Comparison of ENCODE assay signal across 9 mouse cellular contexts in the genomic region with DNA sequence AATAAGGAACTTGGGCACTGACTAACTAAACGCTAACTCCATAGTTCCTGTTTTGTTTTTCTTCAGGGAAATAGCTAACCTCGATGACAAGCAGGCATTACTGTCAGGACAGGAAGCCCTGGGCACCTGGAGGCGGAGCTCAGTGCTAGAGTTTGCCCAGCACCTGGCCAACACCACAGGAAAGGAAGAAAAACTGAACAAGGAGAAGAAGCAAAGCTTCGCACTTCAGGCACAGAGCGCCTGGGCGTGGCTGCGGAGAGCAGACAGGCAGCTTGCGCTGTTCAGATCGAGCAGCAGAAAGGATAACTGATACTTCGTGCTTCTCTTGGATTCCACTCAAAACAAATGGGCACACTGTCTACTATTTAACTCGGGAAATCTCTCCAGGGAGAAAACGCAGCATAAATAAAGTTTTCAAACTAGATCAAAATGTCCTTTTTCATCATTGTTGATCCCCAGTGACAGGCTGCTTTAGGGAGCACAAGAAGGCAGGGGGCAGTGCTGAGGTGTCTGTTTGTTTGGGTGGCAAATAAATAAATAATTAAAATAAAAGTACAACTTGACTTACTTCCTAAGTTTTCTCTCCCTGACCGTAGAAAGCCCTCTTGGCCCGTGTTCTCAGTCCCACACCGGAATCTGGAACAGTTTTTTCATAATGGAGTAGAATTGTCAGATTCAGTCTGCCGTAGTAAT. TPM values are rescaled to one million over a fixed set of nuclear protein-coding genes. Genes with fewer than 3 reads are reported as not detected.
A peak's percentile ranks its signal among the peaks of the same experiment; 100 is the strongest.
DNase-seq lines count a peak whose midpoint lies in the region; ATAC-seq and TF ChIP-seq lines count a peak whose summit lies in the region.
"Had no signal": no experiment of that assay in that cellular context is flagged by ENCODE, and none has a peak within 500 bp of the region (broad histone marks: within the 10 kb centered on the region; RNA-seq: fewer than 3 reads in every experiment).

No protein-coding gene starts in this region.

- DNase-seq in heart, adult 11 months, result peak; percentile 82
- DNase-seq in heart, embryonic 10.5 days (ENCODE audit: low spot score), result no peak
- no peak for DNase-seq in CH12.LX (ENCODE audit: extremely low read depth)
- no peak for DNase-seq in adrenal gland, postnatal 25 days
- DNase-seq in urinary bladder, adult 2 months (ENCODE audit: low spot score), result no peak
- DNase-seq in yolk sac, embryonic 10.5 days (ENCODE audit: low spot score), result no peak

- no peak for TF ChIP-seq EP300 in CH12.LX (IDR thresholded peaks at IDR 0.05; ENCODE audit: low read length)

- no peaks in the 10 kb centered on the region for H3K79me2 ChIP-seq in CH12.LX (replicated peaks; ENCODE audit: control insufficient read depth, extremely low read depth, insufficient read depth, poor library complexity, severe bottlenecking)

- WGBS in heart, embryonic 10.5 days, result 74% methylated on average over 16 of the region's 16 CpGs

- no peak overlapping the region for H3K9ac ChIP-seq in CH12.LX (ENCODE audit: insufficient read depth, low read depth)

- no peak overlapping the region for H3K27ac ChIP-seq in heart, embryonic 10.5 days
- no peak overlapping the region for H3K27ac ChIP-seq in CH12.LX (ENCODE audit: insufficient read depth, low read depth)

- H3K36me3 ChIP-seq in heart, embryonic 10.5 days, result no peaks in the 10 kb centered on the region
- no peaks in the 10 kb centered on the region for H3K36me3 ChIP-seq in CH12.LX (replicated peaks in 1 of 2; ENCODE audit: control insufficient read depth in 1 of 2, insufficient read depth in 1 of 2, low read length in 1 of 2)

- dilution Hi-C loops in CH12.LX (cut with MboI; ENCODE audit: extremely low pct_ligation_motif_present, extremely low pct_unique_long_range_greater_than_20kb, low sequenced_read_pairs), result no loop called here

- TF ChIP-seq CTCF in CH12.LX (conservative IDR thresholded peaks at IDR 0.05 in 1 of 2, IDR thresholded peaks at IDR 0.05 in 1 of 2; ENCODE audit: low read depth in 2 of 2, low read length in 2 of 2), result peak in 1 of 2 experiments; percentile 39; a peak in 2 of 4 replicates

- peak overlapping the region; percentile 64 for H3K4me2 ChIP-seq in CH12.LX (ENCODE audit: insufficient read depth, low read depth, poor library complexity, severe bottlenecking)
- H3K4me2 ChIP-seq: heart, embryonic 11.5 days had no signal

- no peak for TF ChIP-seq RAD21 in CH12.LX (IDR thresholded peaks at IDR 0.05; ENCODE audit: low read depth, low read length)

- no peak overlapping the region for H3K4me3 ChIP-seq in heart, embryonic 10.5 days
- H3K4me3 ChIP-seq in CH12.LX (replicated peaks in 1 of 3; ENCODE audit: low read depth in 2 of 3, low read length in 2 of 3, poor library complexity in 1 of 3), result peak overlapping the region in 2 of 3 experiments; percentile 14

- H3K27me3 ChIP-seq in heart, embryonic 10.5 days (ENCODE audit: insufficient read depth, poor library complexity, severe bottlenecking), result no peaks in the 10 kb centered on the region
- H3K27me3 ChIP-seq in CH12.LX (replicated peaks), result no peaks in the 10 kb centered on the region

- in situ Hi-C loops in CH12.LX (cut with MboI; ENCODE audit: low pct_ligation_motif_present, low pct_unique_long_range_greater_than_20kb, low sequenced_read_pairs), result no loop called here

- peak; percentile 46 to 64 for ATAC-seq in hematopoietic stem cell, adult 5-6 weeks (replicated peaks in 1 of 2; ENCODE audit: insufficient read depth in 1 of 2, low FRiP score in 2 of 2, low TSS enrichment in 1 of 2, low read depth in 1 of 2, poor library complexity in 2 of 2, severe bottlenecking in 2 of 2)
- ATAC-seq in megakaryocyte, adult 5-6 weeks (ENCODE audit: poor library complexity, severe bottlenecking), result peak; percentile 80

- no peaks in the 10 kb centered on the region for H3K9me3 ChIP-seq in heart, embryonic 10.5 days
- H3K9me3 ChIP-seq in CH12.LX (replicated peaks; ENCODE audit: low read length), result no peaks in the 10 kb centered on the region

- TF ChIP-seq POLR2A in CH12.LX (IDR thresholded peaks at IDR 0.05; ENCODE audit: low read depth, low read length), result no peak

- no peaks in the 10 kb centered on the region for H3K4me1 ChIP-seq in heart, embryonic 10.5 days
- H3K4me1 ChIP-seq in CH12.LX (ENCODE audit: control insufficient read depth in 1 of 2, insufficient read depth in 2 of 2), result peaks cover 0 to 13% of the 10 kb centered on the region in 2 experiments; a peak in 2 of 4 replicates

TF ChIP-seq in CH12.LX, 34 proteins besides CTCF, POLR2A, EP300 and RAD21:
- no peak for TF ChIP-seq ETS1 (conservative IDR thresholded peaks at IDR 0.05; ENCODE audit: low read depth, low read length)
- no peak for TF ChIP-seq ZC3H11A (IDR thresholded peaks at IDR 0.05; ENCODE audit: low read depth, low read length)
- TF ChIP-seq HCFC1 (IDR thresholded peaks at IDR 0.05; ENCODE audit: low read depth, low read length), result no peak
- TF ChIP-seq MAX (IDR thresholded peaks at IDR 0.05; ENCODE audit: low read length), result peak; percentile 42; the same call in 1 of the 2 replicates

RNA-seq across cellular contexts. Expression of gene Tmx1, which starts 24.1 kb away (rescaled TPM):
- 105 and 108 TPM in 2 replicates for polyA plus RNA-seq in heart, embryonic 10.5 days (2016; fragmentation: Nextera tagmentation; extraction: Ambion mirVana)
- 60.3 and 68.2 TPM in 2 replicates for total RNA-seq in CH12.LX (2012; rRNA removed)
- 132 and 162 TPM in 2 replicates for total RNA-seq in CH12.LX (2014; rRNA removed)
- 113 and 123 TPM in 2 replicates for polyA plus RNA-seq in CH12.LX (2012; ENCODE audit: insufficient read length, low read depth)
- total RNA-seq in hematopoietic stem cell, adult 5-6 weeks (2017), result 75.9 and 99.0 TPM in 2 replicates
- total RNA-seq in megakaryocyte, adult 5-6 weeks (2015), result 45.5 and 47.2 TPM in 2 replicates
- total RNA-seq in megakaryocyte, adult 5-6 weeks (2017), result 72.9 and 83.4 TPM in 2 replicates
- 53.7 and 54.0 TPM in 2 replicates for total RNA-seq in adrenal gland, postnatal 25 days (2021)
- 28.7 and 30.2 TPM in 2 replicates for polyA plus RNA-seq in urinary bladder, adult 2 months (2012; rRNA removed)
